Mouse (Mus musculus) E14TG2a.4 (cell line): ENCODE data around the gene Cntnap5a.

Source experiments
- H3K27me3 ChIP-seq: 2 replicates; pipeline ENCODE4 v1.6.1; 2014; ENCODE audit warnings: low read length, control low read depth; ENCODE audit not compliant: insufficient read depth
- H3K36me3 ChIP-seq: 2 replicates; pipeline ENCODE4 v1.6.1; 2014; ENCODE audit warnings: low read length, control low read depth; ENCODE audit not compliant: insufficient read depth
- H3K4me1 ChIP-seq: replicated peaks from 2 replicates; pipeline ENCODE4 v1.6.1; 2014; ENCODE audit warnings: low read depth, low read length, control low read depth
- H3K4me3 ChIP-seq: replicated peaks from 2 replicates; pipeline ENCODE4 v1.5.1; 2014; ENCODE audit warnings: mild to moderate bottlenecking, low read length
- H3K9me3 ChIP-seq: 2 replicates; pipeline ENCODE4 v1.6.1; 2014; ENCODE audit warnings: low read length, control low read depth
- CTCF ChIP-seq: conservative IDR thresholded peaks from 2 replicates; pipeline ENCODE4 v1.5.1; 2014; ENCODE audit warnings: low read length
- NANOG ChIP-seq: IDR thresholded peaks from 2 replicates; pipeline ENCODE4 v1.6.1; 2014; ENCODE audit warnings: borderline replicate concordance, low read length, mixed read lengths
- POU5F1 ChIP-seq: IDR thresholded peaks from 2 replicates; pipeline ENCODE4 v1.6.1; 2014; ENCODE audit warnings: low read length, borderline replicate concordance

Cntnap5a gene

GRCm38 (mm10) chr1:116409836-116410235 is 725.3 kb downstream of the Cntnap5a start:
- Histone ChIP-seq H3K4me1 (no peaks in the 10 kb centered on the region), H3K9me3 (no peaks in the 10 kb centered on the region), H3K4me3 (no peak overlapping the region), H3K27me3 (no peaks in the 10 kb centered on the region), H3K36me3 (no peaks in the 10 kb centered on the region)
- TF ChIP-seq POU5F1 (no peak), NANOG (no peak), CTCF (no peak)

- H3K4me1 ChIP-seq: no peaks in the 10 kb centered on the region
- H3K36me3 ChIP-seq: no peaks in the 10 kb centered on the region
- H3K27me3 ChIP-seq: no peaks in the 10 kb centered on the region
- no peak overlapping the region for H3K4me3 ChIP-seq
- H3K9me3 ChIP-seq: no peaks in the 10 kb centered on the region
- TF ChIP-seq POU5F1 (no peak), NANOG (no peak), CTCF (no peak)
Measured at GRCm38 (mm10) chr1:116428396-116428795, 743.8 kb downstream of the Cntnap5a start.

- H3K4me3 ChIP-seq: no peak overlapping the region
- H3K36me3 ChIP-seq: no peaks in the 10 kb centered on the region
- no peak for TF ChIP-seq POU5F1
- TF ChIP-seq NANOG: no peak
- no peak for TF ChIP-seq CTCF
- H3K9me3 ChIP-seq: peaks cover 4% of the 10 kb centered on the region; the same call in 1 of the 2 replicates
- H3K4me1 ChIP-seq: no peaks in the 10 kb centered on the region
- no peaks in the 10 kb centered on the region for H3K27me3 ChIP-seq
Measured at GRCm38 (mm10) chr1:116455115-116455717, 770.7 kb downstream of the Cntnap5a start.

GRCm38 (mm10) chr1:116477703-116478102 is 793.1 kb downstream of the Cntnap5a start:
- H3K4me1 ChIP-seq: no peaks in the 10 kb centered on the region
- no peaks in the 10 kb centered on the region for H3K36me3 ChIP-seq
- H3K4me3 ChIP-seq: no peak overlapping the region
- no peaks in the 10 kb centered on the region for H3K27me3 ChIP-seq
- TF ChIP-seq CTCF (peak; percentile 83), NANOG (no peak)
- no peaks in the 10 kb centered on the region for H3K9me3 ChIP-seq

- Histone ChIP-seq H3K36me3 (no peaks in the 10 kb centered on the region), H3K4me1 (no peaks in the 10 kb centered on the region), H3K9me3 (no peaks in the 10 kb centered on the region), H3K27me3 (no peaks in the 10 kb centered on the region), H3K4me3 (no peak overlapping the region)
- TF ChIP-seq CTCF: no peak
- TF ChIP-seq NANOG: no peak
Measured at GRCm38 (mm10) chr1:116488780-116489569, 804.4 kb downstream of the Cntnap5a start.

- TF ChIP-seq POU5F1 (no peak), NANOG (no peak), CTCF (no peak)
- Histone ChIP-seq H3K27me3 (no peaks in the 10 kb centered on the region), H3K36me3 (no peaks in the 10 kb centered on the region)
Measured at GRCm38 (mm10) chr1:116577969-116578666, 893.6 kb downstream of the Cntnap5a start.

GRCm38 (mm10) chr1:116616272-116616671 is 931.7 kb downstream of the Cntnap5a start:
- no peaks in the 10 kb centered on the region for H3K4me1 ChIP-seq
- no peaks in the 10 kb centered on the region for H3K36me3 ChIP-seq
- H3K9me3 ChIP-seq: no peaks in the 10 kb centered on the region
- TF ChIP-seq NANOG (no peak), CTCF (no peak), POU5F1 (no peak)
- H3K4me3 ChIP-seq: no peak overlapping the region
- H3K27me3 ChIP-seq: no peaks in the 10 kb centered on the region

More at GRCm38 (mm10) chr1:116577969-116578666, 893.6 kb downstream of the Cntnap5a start:
- Histone ChIP-seq H3K9me3 (no peaks in the 10 kb centered on the region; the same call in 1 of the 2 replicates), H3K4me1 (no peaks in the 10 kb centered on the region), H3K4me3 (no peak overlapping the region)
